Mouse (Mus musculus) kidney, embryonic 14.5 days (tissue): ENCODE results near the gene Vwce. TPM values are rescaled to one million over a fixed set of nuclear protein-coding genes. Genes with fewer than 3 reads are reported as not detected.

ENCODE experiments used
- ATAC-seq: fragments of 200-750 bp; cut with Nextera tagmentation; 2 replicates; pipeline ENCODE4 v1.8.0; 2017; ENCODE audit warnings: moderate number of reproducible peaks, mild to moderate bottlenecking, moderate TSS enrichment, moderate library complexity; ENCODE audit not compliant: low FRiP score, low TSS enrichment
- H3K27ac ChIP-seq: fragments of 300-500 bp; sonication (generic); 2 replicates; pipeline ENCODE4 v1.5.1; 2014; ENCODE audit warnings: low read depth, mild to moderate bottlenecking, low read length, moderate library complexity, mixed read lengths
- H3K27me3 ChIP-seq: fragments of 300-500 bp; sonication (generic); 2 replicates; pipeline ENCODE4 v1.6.1; 2014; ENCODE audit warnings: mild to moderate bottlenecking, low read length; ENCODE audit not compliant: control insufficient read depth, insufficient read depth
- H3K36me3 ChIP-seq: fragments of 300-500 bp; sonication (generic); 2 replicates; pipeline ENCODE4 v1.6.1; 2014; ENCODE audit warnings: low read length, mixed read lengths; ENCODE audit not compliant: control insufficient read depth, insufficient read depth
- H3K4me1 ChIP-seq: fragments of 300-500 bp; sonication (generic); 2 replicates; pipeline ENCODE4 v1.6.1; 2014; ENCODE audit warnings: low read length, mixed read lengths; ENCODE audit not compliant: control insufficient read depth, insufficient read depth
- H3K4me2 ChIP-seq: fragments of 300-500 bp; sonication (generic); replicated peaks from 2 replicates; pipeline ENCODE4 v1.6.1; 2014; ENCODE audit warnings: low read depth, mild to moderate bottlenecking, low read length
- H3K4me3 ChIP-seq: fragments of 300-500 bp; sonication (generic); 2 replicates; pipeline ENCODE4 v1.5.1; 2014; ENCODE audit warnings: mild to moderate bottlenecking, low read length
- H3K9ac ChIP-seq: fragments of 300-500 bp; sonication (generic); 2 replicates; pipeline ENCODE4 v1.6.1; 2014; ENCODE audit warnings: low read depth, mild to moderate bottlenecking, low read length, moderate library complexity
- H3K9me3 ChIP-seq: fragments of 300-500 bp; sonication (generic); 2 replicates; pipeline ENCODE4 v1.6.1; 2016; ENCODE audit warnings: low read length; ENCODE audit not compliant: control insufficient read depth
- WGBS: fragments of 180-500 bp; shearing (Covaris S2); extraction: QIAGEN DNeasy Blood & Tissue Kit; methylation state at CpG from one replicate; pipeline ENCODE4 v1.1.7; 2014; 5-methylcytosine and 5-hydroxymethylcytosine counted together
- polyA plus RNA-seq: library from polyadenylated mRNA; unstranded; fragments of >200 nt; fragmentation: Nextera tagmentation; extraction: Ambion mirVana; gene quantifications from 2 replicates; pipeline ENCODE4 v1.2.1, GENCODE M21; 2014

Vwce gene
- polyA plus RNA-seq = 1.2 and 2.0 TPM in 2 replicates

GRCm38 (mm10) chr19:10634106-10634871 is at the start of gene Vwce:
Gene Vwce (plus strand): TSS chr19:10634213.
- H3K4me3 ChIP-seq = peak within 1 kb of the TSS; percentile 34
- H3K27me3 ChIP-seq = no peaks in the 10 kb centered on the region
- peak within 1 kb of the TSS; percentile 60 for H3K9ac ChIP-seq
- peaks cover 6% of the 10 kb centered on the region; the same call in 1 of the 2 replicates for H3K4me1 ChIP-seq
- ATAC-seq = peak; percentile 72
- H3K9me3 ChIP-seq = no peaks in the 10 kb centered on the region
- WGBS = 2% methylated on average over 32 of the region's 32 CpGs
- H3K4me2 ChIP-seq = peak within 1 kb of the TSS; percentile 77
- H3K36me3 ChIP-seq = peaks cover 19% of the 10 kb centered on the region
- H3K27ac ChIP-seq = no peak within 1 kb of the TSS

GRCm38 (mm10) chr19:10585112-10585511 is 48.9 kb upstream of the Vwce start:
- H3K27ac ChIP-seq = no peak overlapping the region
- no peak overlapping the region for H3K9ac ChIP-seq
- no peak overlapping the region for H3K4me3 ChIP-seq
- H3K4me2 ChIP-seq = no peak overlapping the region
- no peak for ATAC-seq
- no peaks in the 10 kb centered on the region for H3K9me3 ChIP-seq
- no peaks in the 10 kb centered on the region for H3K36me3 ChIP-seq
- 76% methylated on average over 8 of the region's 8 CpGs for WGBS
- no peaks in the 10 kb centered on the region for H3K4me1 ChIP-seq
- H3K27me3 ChIP-seq = no peaks in the 10 kb centered on the region

- Histone ChIP-seq H3K4me3 (no peak overlapping the region), H3K9me3 (no peaks in the 10 kb centered on the region), H3K4me2 (no peak overlapping the region), H3K27me3 (no peaks in the 10 kb centered on the region), H3K4me1 (no peaks in the 10 kb centered on the region), H3K9ac (no peak overlapping the region), H3K36me3 (peaks cover 2% of the 10 kb centered on the region), H3K27ac (no peak overlapping the region)
- WGBS = 86% methylated on average over 8 of the region's 8 CpGs
- ATAC-seq = no peak
These were observed 46.8 kb upstream of the Vwce start for GRCm38 (mm10) chr19:10587231-10587630.

- H3K4me3 ChIP-seq = no peak overlapping the region
- H3K36me3 ChIP-seq = peaks cover 9% of the 10 kb centered on the region
- H3K4me1 ChIP-seq = no peaks in the 10 kb centered on the region
- no peak for ATAC-seq
- H3K9me3 ChIP-seq = no peaks in the 10 kb centered on the region
- 73% methylated on average over 5 of the region's 5 CpGs for WGBS
- H3K27me3 ChIP-seq = no peaks in the 10 kb centered on the region
- H3K27ac ChIP-seq = no peak overlapping the region
- no peak overlapping the region for H3K9ac ChIP-seq
- no peak overlapping the region for H3K4me2 ChIP-seq
These were observed 44.7 kb upstream of the Vwce start for GRCm38 (mm10) chr19:10589127-10589857.

- 71% methylated on average over 3 of the region's 3 CpGs for WGBS
- ATAC-seq = no peak
- Histone ChIP-seq H3K36me3 (peaks cover 19% of the 10 kb centered on the region), H3K27me3 (no peaks in the 10 kb centered on the region), H3K4me3 (no peak overlapping the region), H3K27ac (no peak overlapping the region), H3K9ac (no peak overlapping the region), H3K4me2 (no peak overlapping the region), H3K4me1 (no peaks in the 10 kb centered on the region), H3K9me3 (no peaks in the 10 kb centered on the region)
These were observed 43.7 kb upstream of the Vwce start for GRCm38 (mm10) chr19:10590301-10590700.

- no peaks in the 10 kb centered on the region for H3K9me3 ChIP-seq
- H3K27me3 ChIP-seq = no peaks in the 10 kb centered on the region
- H3K4me2 ChIP-seq = no peak overlapping the region
- no peak for ATAC-seq
- 92% methylated on average over 6 of the region's 6 CpGs for WGBS
- H3K9ac ChIP-seq = no peak overlapping the region
- H3K4me1 ChIP-seq = no peaks in the 10 kb centered on the region
- no peak overlapping the region for H3K27ac ChIP-seq
- H3K4me3 ChIP-seq = no peak overlapping the region
- peaks cover 20% of the 10 kb centered on the region for H3K36me3 ChIP-seq
These were observed 42.2 kb upstream of the Vwce start for GRCm38 (mm10) chr19:10591659-10592377.

- Histone ChIP-seq H3K36me3 (peaks cover 20% of the 10 kb centered on the region; the same call in 1 of the 2 replicates), H3K27me3 (no peaks in the 10 kb centered on the region)
- 39% methylated on average over 3 of the region's 3 CpGs for WGBS
These were observed 35.8 kb upstream of the Vwce start for GRCm38 (mm10) chr19:10598188-10598587.

GRCm38 (mm10) chr19:10599648-10600047 is 34.4 kb upstream of the Vwce start:
- Histone ChIP-seq H3K27me3 (no peaks in the 10 kb centered on the region), H3K4me3 (no peak overlapping the region), H3K9me3 (no peaks in the 10 kb centered on the region), H3K4me1 (peaks cover 16% of the 10 kb centered on the region; the same call in 1 of the 2 replicates), H3K4me2 (no peak overlapping the region), H3K27ac (no peak overlapping the region), H3K9ac (no peak overlapping the region), H3K36me3 (peaks cover 13% of the 10 kb centered on the region; the same call in 1 of the 2 replicates)
- ATAC-seq = no peak
- 91% methylated on average over 2 of the region's 2 CpGs for WGBS

More at GRCm38 (mm10) chr19:10598188-10598587, 35.8 kb upstream of the Vwce start:
- no peak for ATAC-seq
- Histone ChIP-seq H3K4me3 (no peak overlapping the region), H3K27ac (no peak overlapping the region), H3K4me1 (0 out of 2 replicates have a peak, but pooled peaks cover 6% of the 10 kb centered on the region), H3K9me3 (no peaks in the 10 kb centered on the region), H3K4me2 (no peak overlapping the region), H3K9ac (no peak overlapping the region)
